Mouse (Mus musculus): ENCODE results near the gene Olfr811. TPM values are rescaled to one million over a fixed set of nuclear protein-coding genes. Genes with fewer than 3 reads are reported as not detected.

Olfr811 gene
- not detected in 2 replicates for polyA plus RNA-seq (2012; rRNA removed)

DNA sequence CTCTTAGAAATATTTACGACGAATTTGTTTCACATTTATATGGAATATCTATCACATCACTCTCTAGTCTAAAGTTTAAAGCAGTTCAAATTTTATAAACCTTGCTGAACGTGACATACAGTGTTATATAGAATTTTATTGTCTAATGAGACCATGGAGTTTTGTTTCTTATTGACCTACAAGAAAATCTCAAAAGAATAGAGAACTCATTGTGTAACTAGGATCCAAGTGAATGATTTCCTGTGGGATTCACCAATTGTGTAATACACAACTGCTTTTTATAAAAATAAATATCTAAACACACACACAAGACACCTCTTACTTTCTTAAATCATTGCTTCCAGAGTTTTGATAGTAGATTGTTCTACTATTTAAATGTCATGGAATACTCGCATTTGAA is at the start of gene Olfr811:
TSS of gene Olfr811 (minus strand) at position 101 of the 400 bp plus-strand sequence.
- no peak for DNase-seq (ENCODE audit: low read depth, low spot score)
- 72% methylated on average over 4 of the region's 4 CpGs for WGBS

- WGBS, result 70% methylated on average over 1 of the region's 1 CpGs
- DNase-seq (ENCODE audit: low read depth, low spot score), result no peak
These were observed 43.1 kb upstream of the Olfr811 start for GRCm38 (mm10) chr10:129847343-129847742.

- no peak for DNase-seq (ENCODE audit: low read depth, low spot score)
- whole genome bisulfite sequencing, result 24% methylated on average over 1 of the region's 1 CpGs
These were observed 41.8 kb upstream of the Olfr811 start, which contains the start of gene Olfr812 for GRCm38 (mm10) chr10:129845994-129846393. Gene Olfr812, minus strand, starts transcription at chr10:129846094.

DNA sequence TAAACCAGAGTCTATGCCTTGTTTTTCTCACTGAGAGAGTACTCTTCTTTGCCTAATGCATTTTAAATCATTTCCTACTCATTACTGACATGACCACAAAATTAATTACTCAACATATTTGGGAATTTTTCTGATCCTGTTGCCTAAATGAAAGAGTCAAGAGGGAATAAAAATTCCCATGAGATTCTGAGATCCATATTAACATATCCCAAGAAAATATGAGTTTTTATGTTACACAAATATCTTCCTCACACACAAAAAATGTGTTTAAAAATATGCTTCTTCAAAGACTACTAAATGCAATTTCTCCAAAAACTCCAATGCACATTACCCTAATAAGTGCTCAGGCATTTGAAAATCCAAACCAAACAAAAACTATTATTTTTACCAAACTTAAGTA is 9.4 kb downstream of the Olfr811 start, which contains the start of gene Olfr810:
TSS of gene Olfr810 (minus strand) at position 101 of the 400 bp plus-strand sequence.
- no peak for DNase-seq (ENCODE audit: low read depth, low spot score)

DNA sequence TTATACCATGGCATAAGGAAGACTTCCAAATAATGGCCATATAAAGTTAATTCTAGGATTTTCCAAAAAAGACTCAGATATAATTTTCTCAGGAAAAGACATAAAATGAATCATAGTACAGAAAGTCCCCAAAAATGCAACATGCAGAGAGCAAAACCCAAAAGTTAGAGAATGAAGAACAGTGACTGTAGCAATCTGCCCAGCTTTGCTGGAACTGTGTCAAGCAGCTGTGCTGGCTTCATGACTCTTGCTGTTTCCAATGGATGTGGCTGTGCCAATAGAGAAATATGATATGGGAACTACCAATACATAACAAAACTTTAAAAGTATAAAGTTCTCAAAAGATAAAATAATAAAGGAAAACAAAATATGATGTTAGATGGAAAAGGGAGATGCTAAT is 26.1 kb downstream of the Olfr811 start:
- DNase-seq (ENCODE audit: low read depth, low spot score), result no peak

- DNase-seq (ENCODE audit: low read depth, low spot score), result no peak
These were observed 29.9 kb downstream of the Olfr811 start, which contains the start of gene Olfr809 for GRCm38 (mm10) chr10:129774338-129774737. Gene Olfr809, plus strand, starts transcription at chr10:129774638.

- no peak for DNase-seq (ENCODE audit: low read depth, low spot score)
- WGBS, result 83% methylated on average over 1 of the region's 1 CpGs
These were observed 39.0 kb downstream of the Olfr811 start, which contains the start of gene Olfr808 for GRCm38 (mm10) chr10:129765182-129765581. Gene Olfr808, plus strand, starts transcription at chr10:129765482.

DNA sequence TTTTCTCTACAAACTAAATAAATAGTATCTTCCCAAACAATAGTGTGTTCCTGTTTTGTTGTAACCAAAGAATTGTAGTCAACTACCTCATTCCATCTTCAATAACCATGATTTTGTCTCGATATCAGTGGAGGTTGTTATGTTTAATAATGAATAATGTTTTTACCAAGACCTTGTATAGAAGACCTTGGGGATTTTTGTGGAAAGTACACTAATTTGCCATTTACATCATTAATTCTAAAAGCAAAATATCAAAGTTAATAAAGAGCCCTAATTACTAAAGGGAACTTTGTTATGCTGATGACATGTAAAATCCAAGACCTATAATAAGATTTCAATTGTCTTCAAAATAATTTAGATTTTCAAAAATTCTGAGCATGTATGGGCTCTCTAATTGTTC is 46.5 kb downstream of the Olfr811 start, which contains the start of gene Olfr807:
TSS of gene Olfr807 (minus strand) at position 101 of the 400 bp plus-strand sequence.
- no peak for DNase-seq (ENCODE audit: low read depth, low spot score)

More for the DNA sequence above, 46.5 kb downstream of the Olfr811 start, which contains the start of gene Olfr807:
- 78% methylated on average over 1 of the region's 1 CpGs for WGBS

Other genes with a start within 250 kb of the Olfr811 start
- not detected in 2 replicates for gene Olfr794, start 236.7 kb downstream of the Olfr811 start, polyA plus RNA-seq (2012; rRNA removed)
- not detected in 2 replicates for gene Olfr796, start 191.8 kb downstream of the Olfr811 start, polyA plus RNA-seq (2012; rRNA removed)
- not detected in 2 replicates for gene Olfr798, start 176.5 kb downstream of the Olfr811 start, polyA plus RNA-seq (2012; rRNA removed)
- gene Olfr799, start 166.9 kb downstream of the Olfr811 start, polyA plus RNA-seq (2012; rRNA removed), result not detected in 2 replicates
- not detected in 2 replicates for gene Olfr800, start 146.7 kb downstream of the Olfr811 start, polyA plus RNA-seq (2012; rRNA removed)
- not detected in 2 replicates for gene Olfr801, start 130.5 kb downstream of the Olfr811 start, polyA plus RNA-seq (2012; rRNA removed)
- gene Olfr802, start 116.2 kb downstream of the Olfr811 start, polyA plus RNA-seq (2012; rRNA removed), result not detected in 2 replicates
- gene Olfr803, start 110.1 kb downstream of the Olfr811 start, polyA plus RNA-seq (2012; rRNA removed), result not detected in 2 replicates
- not detected in 2 replicates for gene Olfr804, start 101.2 kb downstream of the Olfr811 start, polyA plus RNA-seq (2012; rRNA removed)
- not detected in 2 replicates for gene Olfr805, start 75.0 kb downstream of the Olfr811 start, polyA plus RNA-seq (2012; rRNA removed)
- not detected in 2 replicates for gene Olfr806, start 62.5 kb downstream of the Olfr811 start, polyA plus RNA-seq (2012; rRNA removed)
- not detected in 2 replicates for gene Olfr807, start 46.6 kb downstream of the Olfr811 start, polyA plus RNA-seq (2012; rRNA removed)
- not detected in 2 replicates for gene Olfr808, start 38.9 kb downstream of the Olfr811 start, polyA plus RNA-seq (2012; rRNA removed)
- not detected in 2 replicates for gene Olfr809, start 29.8 kb downstream of the Olfr811 start, polyA plus RNA-seq (2012; rRNA removed)
- not detected in 2 replicates for gene Olfr810, start 9.5 kb downstream of the Olfr811 start, polyA plus RNA-seq (2012; rRNA removed)
- not detected in 2 replicates for gene Olfr812, start 41.7 kb upstream of the Olfr811 start, polyA plus RNA-seq (2012; rRNA removed)
- gene Olfr813, start 51.0 kb upstream of the Olfr811 start, polyA plus RNA-seq (2012; rRNA removed), result not detected in 2 replicates
- not detected in 2 replicates for gene Olfr814, start 75.5 kb upstream of the Olfr811 start, polyA plus RNA-seq (2012; rRNA removed)
- gene Olfr815, start 101.5 kb upstream of the Olfr811 start, polyA plus RNA-seq (2012; rRNA removed), result not detected in 2 replicates
- not detected in 2 replicates for gene Olfr816, start 111.2 kb upstream of the Olfr811 start, polyA plus RNA-seq (2012; rRNA removed)
- gene Olfr818, start 144.7 kb upstream of the Olfr811 start, polyA plus RNA-seq (2012; rRNA removed), result not detected in 2 replicates
- gene Olfr819, start 162.9 kb upstream of the Olfr811 start, polyA plus RNA-seq (2012; rRNA removed), result not detected in 2 replicates
- gene Olfr247, start 171.7 kb upstream of the Olfr811 start, polyA plus RNA-seq (2012; rRNA removed), result not detected in 2 replicates
- not detected in 2 replicates for gene Gm10310, start 180.7 kb upstream of the Olfr811 start, polyA plus RNA-seq (2012; rRNA removed)
- not detected in 2 replicates for gene Olfr820, start 208.2 kb upstream of the Olfr811 start, polyA plus RNA-seq (2012; rRNA removed)
- gene Olfr821, start 226.0 kb upstream of the Olfr811 start, polyA plus RNA-seq (2012; rRNA removed), result not detected in 2 replicates